Mouse (Mus musculus): ENCODE measurements at regions not wholly inside any gene's neighbourhood (a gene's known extent, or its start where the extent isn't known, plus 50 kb on each side); places are given as distances from the start of the nearest gene placed in this dataset.

DNA sequence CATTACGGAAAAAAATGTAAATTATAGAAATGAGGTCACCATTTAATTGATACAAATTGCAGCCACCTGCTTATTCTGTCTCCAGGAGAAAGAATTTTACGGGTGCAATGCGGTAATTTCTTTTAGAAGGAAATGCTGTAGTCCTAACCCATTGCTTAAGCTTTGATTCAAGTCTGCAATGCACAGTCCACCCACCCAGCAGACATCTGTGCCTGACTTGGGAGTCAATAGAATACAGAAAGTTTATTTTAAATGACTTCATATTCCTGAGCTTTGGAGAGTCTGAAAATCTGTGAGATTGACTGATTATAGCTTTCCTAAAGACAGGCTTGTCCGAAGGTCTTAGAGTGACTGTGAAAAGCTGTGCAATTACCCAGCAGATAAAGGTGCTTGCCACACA is 693.8 kb upstream of the Tmem132c start:
- TF ChIP-seq CTCF (IDR thresholded peaks at IDR 0.05; ENCODE audit: control insufficient read depth, insufficient read depth, low read length) = no peak
- no peak for TF ChIP-seq POLR2A (IDR thresholded peaks at IDR 0.05; ENCODE audit: borderline replicate concordance, control insufficient read depth, low read depth, low read length)

All from bone marrow, adult 2 months (tissue).